Mouse (Mus musculus) kidney, embryonic 14.5 days (tissue): ENCODE data around the gene Procr. TPM values are rescaled to one million over a fixed set of nuclear protein-coding genes. Genes with fewer than 3 reads are reported as not detected.

Source experiments
- ATAC-seq: fragments of 200-750 bp; cut with Nextera tagmentation; 2 replicates; pipeline ENCODE4 v1.8.0; 2017; ENCODE audit warnings: moderate number of reproducible peaks, mild to moderate bottlenecking, moderate TSS enrichment, moderate library complexity; ENCODE audit not compliant: low FRiP score, low TSS enrichment
- H3K27ac ChIP-seq: fragments of 300-500 bp; sonication (generic); 2 replicates; pipeline ENCODE4 v1.5.1; 2014; ENCODE audit warnings: low read depth, mild to moderate bottlenecking, low read length, moderate library complexity, mixed read lengths
- H3K27me3 ChIP-seq: fragments of 300-500 bp; sonication (generic); 2 replicates; pipeline ENCODE4 v1.6.1; 2014; ENCODE audit warnings: mild to moderate bottlenecking, low read length; ENCODE audit not compliant: control insufficient read depth, insufficient read depth
- H3K36me3 ChIP-seq: fragments of 300-500 bp; sonication (generic); 2 replicates; pipeline ENCODE4 v1.6.1; 2014; ENCODE audit warnings: low read length, mixed read lengths; ENCODE audit not compliant: control insufficient read depth, insufficient read depth
- H3K4me1 ChIP-seq: fragments of 300-500 bp; sonication (generic); 2 replicates; pipeline ENCODE4 v1.6.1; 2014; ENCODE audit warnings: low read length, mixed read lengths; ENCODE audit not compliant: control insufficient read depth, insufficient read depth
- H3K4me2 ChIP-seq: fragments of 300-500 bp; sonication (generic); replicated peaks from 2 replicates; pipeline ENCODE4 v1.6.1; 2014; ENCODE audit warnings: low read depth, mild to moderate bottlenecking, low read length
- H3K4me3 ChIP-seq: fragments of 300-500 bp; sonication (generic); 2 replicates; pipeline ENCODE4 v1.5.1; 2014; ENCODE audit warnings: mild to moderate bottlenecking, low read length
- H3K9ac ChIP-seq: fragments of 300-500 bp; sonication (generic); 2 replicates; pipeline ENCODE4 v1.6.1; 2014; ENCODE audit warnings: low read depth, mild to moderate bottlenecking, low read length, moderate library complexity
- H3K9me3 ChIP-seq: fragments of 300-500 bp; sonication (generic); 2 replicates; pipeline ENCODE4 v1.6.1; 2016; ENCODE audit warnings: low read length; ENCODE audit not compliant: control insufficient read depth
- WGBS: fragments of 180-500 bp; shearing (Covaris S2); extraction: QIAGEN DNeasy Blood & Tissue Kit; methylation state at CpG from one replicate; pipeline ENCODE4 v1.1.7; 2014; 5-methylcytosine and 5-hydroxymethylcytosine counted together
- polyA plus RNA-seq: library from polyadenylated mRNA; unstranded; fragments of >200 nt; fragmentation: Nextera tagmentation; extraction: Ambion mirVana; gene quantifications from 2 replicates; pipeline ENCODE4 v1.2.1, GENCODE M21; 2014

Procr gene
- 7.7 and 8.2 TPM in 2 replicates for polyA plus RNA-seq

DNA sequence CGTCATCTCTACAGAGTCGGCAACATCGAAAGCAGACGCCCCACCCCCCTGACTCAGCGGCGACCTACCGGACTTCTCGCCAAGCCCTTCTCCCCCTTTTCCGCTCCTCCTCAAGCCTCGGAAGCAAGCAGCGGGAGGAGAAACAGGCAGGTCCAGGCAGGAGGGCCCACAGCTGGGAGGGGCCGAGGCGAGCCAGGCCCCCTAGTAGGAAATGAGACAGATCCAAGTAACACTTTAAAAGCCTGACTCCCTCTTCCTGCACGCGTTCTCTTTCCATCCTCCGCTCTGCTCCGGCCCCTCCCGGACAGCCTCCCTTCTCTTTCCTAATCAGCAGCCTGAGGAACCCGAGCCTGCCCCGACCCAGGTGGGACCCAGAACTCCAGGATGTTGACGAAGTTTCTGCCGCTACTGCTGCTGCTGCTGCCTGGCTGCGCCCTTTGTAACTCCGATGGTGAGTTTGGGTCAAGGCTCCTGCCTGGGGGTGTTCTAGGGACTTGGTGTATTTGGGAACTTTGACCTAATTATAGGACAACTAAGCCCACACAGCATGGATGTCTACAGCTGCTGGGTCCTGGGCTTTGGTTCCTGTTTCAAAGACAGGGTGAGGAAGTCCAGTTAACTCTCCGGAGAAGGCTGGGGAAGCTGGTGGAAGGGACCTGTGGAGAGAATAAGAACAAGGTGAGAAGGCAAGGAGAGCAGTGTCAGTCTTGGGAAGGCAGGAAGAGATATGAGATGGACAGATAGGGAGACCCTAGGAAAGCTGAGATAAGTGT lies at the start of gene Procr:
Gene Procr (plus strand): TSS at position 104 of the 773 bp plus-strand sequence.
- H3K9ac ChIP-seq: peak within 1 kb of the TSS; percentile 28
- peak within 1 kb of the TSS; percentile 69 for H3K4me2 ChIP-seq
- no peak within 1 kb of the TSS for H3K27ac ChIP-seq
- whole genome bisulfite sequencing: 2% methylated on average over 25 of the region's 25 CpGs
- no peaks in the 10 kb centered on the region for H3K9me3 ChIP-seq
- no peaks in the 10 kb centered on the region for H3K36me3 ChIP-seq
- H3K4me3 ChIP-seq: peak within 1 kb of the TSS; percentile 29
- peak; percentile 69 for ATAC-seq
- H3K4me1 ChIP-seq: no peaks in the 10 kb centered on the region
- H3K27me3 ChIP-seq: no peaks in the 10 kb centered on the region

DNA sequence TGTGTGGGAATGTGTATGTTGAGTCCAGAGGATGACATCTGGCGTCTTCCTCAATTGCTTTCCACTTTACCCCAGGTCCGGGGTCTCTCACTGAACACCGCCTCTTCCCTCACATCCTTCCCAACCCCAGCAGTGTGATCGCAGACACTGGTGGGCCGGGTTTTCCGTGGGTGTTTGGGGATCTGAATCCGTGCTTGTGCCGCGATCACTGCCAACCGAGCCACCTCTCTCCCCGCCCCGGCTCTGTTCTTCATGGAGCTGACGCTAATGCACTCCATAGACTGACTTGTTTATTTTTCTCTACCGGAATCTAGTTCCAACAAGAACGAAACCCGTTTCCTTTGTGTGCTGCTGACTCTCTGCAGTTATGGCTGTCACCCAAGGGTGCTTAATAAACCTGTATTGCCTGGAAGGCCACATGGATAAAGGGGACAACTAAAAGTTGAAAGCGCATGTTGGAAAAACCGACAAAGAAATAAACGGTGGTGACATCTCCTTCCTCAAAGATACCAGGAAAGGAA lies 49.5 kb upstream of the Procr start:
- 89% methylated on average over 19 of the region's 19 CpGs for WGBS
- H3K9me3 ChIP-seq: no peaks in the 10 kb centered on the region
- H3K9ac ChIP-seq: no peak overlapping the region
- no peak overlapping the region for H3K4me3 ChIP-seq
- no peak for ATAC-seq
- no peaks in the 10 kb centered on the region for H3K27me3 ChIP-seq
- no peak overlapping the region for H3K27ac ChIP-seq
- H3K36me3 ChIP-seq: 0 out of 2 replicates have a peak, but pooled peaks cover 13% of the 10 kb centered on the region
- no peak overlapping the region for H3K4me2 ChIP-seq
- H3K4me1 ChIP-seq: no peaks in the 10 kb centered on the region

DNA sequence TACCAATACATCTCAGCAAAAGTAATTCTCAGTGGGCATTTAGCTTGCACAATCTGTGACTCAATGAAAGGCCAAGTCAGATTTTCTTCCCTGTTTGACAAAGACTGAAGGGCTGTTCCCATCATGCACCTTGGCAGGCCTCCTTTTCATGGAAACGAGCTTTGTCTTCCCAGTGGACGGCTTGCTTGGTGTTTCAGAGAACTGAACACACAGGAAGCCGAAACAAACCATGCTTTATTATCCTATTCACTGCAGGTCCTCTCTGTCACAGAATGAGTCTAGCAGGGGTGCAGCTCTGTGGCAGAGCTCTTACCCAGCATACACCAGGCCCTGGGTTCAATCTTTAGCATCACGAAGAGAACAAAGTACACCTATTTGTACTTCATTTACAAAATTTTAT lies 47.3 kb upstream of the Procr start:
- Histone ChIP-seq H3K4me3 (no peak overlapping the region), H3K27ac (no peak overlapping the region)

DNA sequence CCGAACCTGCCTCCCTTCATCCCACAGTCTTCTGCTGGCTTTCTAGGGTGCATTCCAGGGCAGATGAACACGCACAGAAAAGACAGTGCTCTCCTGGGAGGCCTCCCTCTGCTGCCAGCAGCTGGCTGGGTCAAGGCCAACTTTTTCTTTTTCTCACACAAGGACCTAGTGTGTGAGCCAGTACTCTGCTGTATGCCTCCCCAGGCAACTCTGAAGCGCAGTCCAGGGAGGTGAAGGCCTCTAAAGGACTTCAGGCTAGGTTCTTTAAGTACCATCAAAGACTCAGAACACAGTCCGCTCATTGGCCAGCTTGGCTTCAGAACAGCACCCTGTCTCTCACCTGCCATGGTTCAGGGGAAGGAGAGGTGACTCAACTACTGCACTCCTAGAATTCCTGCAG lies 43.7 kb upstream of the Procr start:
- ATAC-seq: no peak
- no peaks in the 10 kb centered on the region for H3K4me1 ChIP-seq
- no peaks in the 10 kb centered on the region for H3K27me3 ChIP-seq
- no peak overlapping the region for H3K27ac ChIP-seq
- no peak overlapping the region for H3K9ac ChIP-seq
- H3K4me2 ChIP-seq: no peak overlapping the region
- WGBS: 85% methylated on average over 4 of the region's 4 CpGs
- no peaks in the 10 kb centered on the region for H3K9me3 ChIP-seq
- H3K36me3 ChIP-seq: peaks cover 28% of the 10 kb centered on the region
- H3K4me3 ChIP-seq: no peak overlapping the region

More for the DNA sequence above, 47.3 kb upstream of the Procr start:
- Histone ChIP-seq H3K27me3 (no peaks in the 10 kb centered on the region), H3K4me1 (no peaks in the 10 kb centered on the region), H3K36me3 (peaks cover 17% of the 10 kb centered on the region; the same call in 1 of the 2 replicates), H3K9me3 (no peaks in the 10 kb centered on the region), H3K4me2 (no peak overlapping the region), H3K9ac (no peak overlapping the region)
- no peak for ATAC-seq
- 72% methylated on average over 4 of the region's 4 CpGs for WGBS

DNA sequence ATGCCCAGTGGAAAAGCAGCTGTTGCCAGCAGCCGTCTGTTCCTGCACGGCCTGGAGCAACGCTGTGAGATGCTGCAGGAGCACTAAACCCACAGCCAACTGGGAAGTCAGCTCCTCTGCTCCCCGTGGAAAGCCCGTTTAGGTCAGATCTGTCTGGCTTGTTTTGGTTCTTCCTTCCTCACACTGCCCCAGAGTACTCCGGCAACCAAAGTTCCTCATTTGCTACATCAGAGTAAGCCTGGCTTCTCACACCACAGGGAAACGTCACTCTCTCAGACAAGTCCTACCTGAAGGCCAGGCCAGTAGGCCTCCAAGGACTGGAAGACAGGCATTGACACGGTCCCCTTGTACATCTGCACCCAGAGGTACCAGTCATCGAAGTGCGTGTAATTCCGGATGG lies 40.4 kb upstream of the Procr start:
- Histone ChIP-seq H3K9ac (no peak overlapping the region), H3K36me3 (peaks cover 19% of the 10 kb centered on the region), H3K4me1 (no peaks in the 10 kb centered on the region), H3K27me3 (no peaks in the 10 kb centered on the region), H3K4me2 (no peak overlapping the region), H3K9me3 (no peaks in the 10 kb centered on the region), H3K27ac (no peak overlapping the region), H3K4me3 (no peak overlapping the region)
- no peak for ATAC-seq
- WGBS: 93% methylated on average over 11 of the region's 11 CpGs

DNA sequence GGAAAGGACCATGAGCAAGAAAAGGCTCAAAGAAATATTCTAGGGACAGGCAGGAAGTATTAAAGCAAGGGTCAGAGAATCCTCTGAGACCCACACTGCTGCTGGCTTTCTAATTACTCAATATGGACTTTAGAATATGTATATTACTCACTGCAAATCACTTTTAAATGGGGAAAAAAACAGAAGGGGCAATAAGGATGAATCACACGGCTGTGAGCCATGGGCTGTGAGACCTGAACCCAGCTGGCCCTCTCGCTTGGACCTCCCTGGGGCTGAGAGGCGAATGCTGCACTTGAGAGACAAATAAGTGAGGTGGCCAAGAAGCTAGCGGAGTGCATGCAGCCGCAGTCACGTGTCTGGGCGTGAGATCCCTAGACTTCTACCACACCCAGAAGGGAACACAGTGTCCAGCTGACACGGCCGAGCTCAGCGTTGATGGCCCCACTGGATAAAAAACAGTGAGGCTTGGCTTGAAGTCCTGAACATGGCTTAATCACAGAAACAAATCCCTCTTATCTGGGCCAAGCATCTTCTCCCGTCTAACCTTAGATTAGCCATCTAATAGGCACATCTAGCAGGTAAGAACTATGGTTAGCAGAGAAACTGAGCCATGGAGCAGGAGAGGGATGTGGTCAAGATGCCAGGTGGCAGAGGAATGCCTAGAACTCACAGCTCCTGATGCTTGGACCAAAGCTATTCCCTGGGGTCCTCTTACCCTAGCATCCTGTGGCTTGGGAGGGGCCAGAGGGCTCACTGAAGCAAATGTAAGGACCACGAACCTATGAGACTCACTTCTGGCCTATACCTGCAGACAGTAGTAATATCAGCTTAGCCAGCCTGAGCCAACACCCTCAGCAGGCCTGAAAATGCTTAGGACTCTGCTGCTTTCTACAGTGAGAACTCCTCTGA lies 33.6 kb upstream of the Procr start:
- ATAC-seq: no peak
- Histone ChIP-seq H3K4me1 (no peaks in the 10 kb centered on the region), H3K4me2 (no peak overlapping the region), H3K27me3 (no peaks in the 10 kb centered on the region), H3K27ac (no peak overlapping the region), H3K36me3 (peaks cover 14% of the 10 kb centered on the region), H3K9me3 (no peaks in the 10 kb centered on the region), H3K9ac (no peak overlapping the region), H3K4me3 (no peak overlapping the region)
- 89% methylated on average over 12 of the region's 12 CpGs for WGBS

DNA sequence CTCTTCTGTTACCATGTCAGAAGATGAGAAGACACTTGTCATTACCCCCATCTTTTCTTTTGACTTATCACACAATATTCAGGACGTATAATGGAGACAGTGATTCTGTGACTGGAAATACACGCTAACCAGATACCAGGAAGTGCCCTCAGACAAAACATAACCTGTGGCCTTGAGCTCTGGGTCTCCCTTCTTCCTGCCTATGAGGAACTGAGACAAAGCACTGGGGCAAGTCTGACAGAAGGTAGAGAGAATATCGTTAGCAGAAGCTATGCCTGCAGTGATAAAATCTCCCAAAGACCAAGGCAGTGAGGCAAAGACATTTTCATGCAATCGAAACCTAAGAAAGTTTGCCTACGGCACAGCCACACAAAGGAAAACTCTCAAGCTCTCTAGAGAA lies 30.3 kb upstream of the Procr start:
- H3K9ac ChIP-seq: no peak overlapping the region
- no peaks in the 10 kb centered on the region for H3K27me3 ChIP-seq
- H3K27ac ChIP-seq: no peak overlapping the region
- WGBS: 86% methylated on average over 5 of the region's 5 CpGs
- no peak for ATAC-seq
- no peaks in the 10 kb centered on the region for H3K4me1 ChIP-seq
- H3K36me3 ChIP-seq: peaks cover 12% of the 10 kb centered on the region
- no peaks in the 10 kb centered on the region for H3K9me3 ChIP-seq
- H3K4me3 ChIP-seq: no peak overlapping the region
- no peak overlapping the region for H3K4me2 ChIP-seq

DNA sequence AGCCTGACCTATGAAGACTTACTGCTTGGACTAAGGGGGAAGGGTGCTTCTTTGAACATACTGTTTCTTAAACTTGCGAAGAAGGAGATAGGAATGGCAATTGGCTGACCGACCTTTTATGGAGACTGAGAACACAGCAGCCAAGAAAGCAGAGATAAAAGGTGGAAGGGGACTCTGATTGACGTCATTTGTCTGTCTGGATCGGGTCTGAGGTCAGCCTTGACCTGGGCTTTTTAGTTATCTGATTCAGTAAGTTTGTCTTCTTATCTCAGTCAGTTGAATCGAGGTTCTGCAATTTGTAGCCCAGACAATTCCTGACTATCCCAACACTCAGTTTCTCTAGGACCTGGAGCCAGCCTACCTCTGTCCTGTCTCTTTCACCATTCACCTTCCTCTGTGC lies 26.9 kb upstream of the Procr start:
- Histone ChIP-seq H3K4me1 (peaks cover 5% of the 10 kb centered on the region; the same call in 1 of the 2 replicates), H3K36me3 (no peaks in the 10 kb centered on the region), H3K4me3 (no peak overlapping the region), H3K27me3 (no peaks in the 10 kb centered on the region), H3K4me2 (no peak overlapping the region), H3K9ac (no peak overlapping the region), H3K9me3 (no peaks in the 10 kb centered on the region), H3K27ac (no peak overlapping the region)
- ATAC-seq: no peak
- 80% methylated on average over 5 of the region's 5 CpGs for WGBS
